Mouse (Mus musculus): Measurements from ENCODE around the gene Rrp12.

DNA sequence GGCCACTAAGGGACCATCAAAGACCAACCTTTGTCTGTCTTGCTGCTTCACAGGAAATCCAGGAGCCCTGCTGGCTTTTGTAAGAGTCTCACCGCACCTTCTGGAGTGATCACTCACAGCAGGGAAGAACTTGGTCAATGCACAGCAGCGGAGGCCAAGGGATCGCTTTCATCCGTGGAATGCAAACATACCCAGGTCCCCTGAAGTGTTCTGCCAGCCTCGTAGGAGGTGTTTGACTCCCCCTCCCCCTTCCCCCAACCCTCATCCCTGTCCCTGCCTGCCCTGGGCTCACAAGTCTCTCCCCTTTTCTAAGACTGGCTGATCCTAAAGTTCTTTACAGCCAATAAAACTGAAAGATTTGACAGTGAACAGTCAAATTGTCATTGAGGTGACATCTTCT is 74.5 kb downstream of the Rrp12 start:
- TF ChIP-seq CHD2 (IDR thresholded peaks at IDR 0.05; ENCODE audit: low read depth, low read length): no peak
- no peak for TF ChIP-seq ZNF384 (IDR thresholded peaks at IDR 0.05; ENCODE audit: low read depth, low read length)
- no peak for TF ChIP-seq ZC3H11A (IDR thresholded peaks at IDR 0.05; ENCODE audit: borderline replicate concordance, low read depth, low read length)
- no peak for TF ChIP-seq HCFC1 (IDR thresholded peaks at IDR 0.05; ENCODE audit: borderline replicate concordance, insufficient read depth, low read length)

Data from ES-E14 (cell line).